ENCODE assay signal across 14 mouse cellular contexts in the genomic region with DNA sequence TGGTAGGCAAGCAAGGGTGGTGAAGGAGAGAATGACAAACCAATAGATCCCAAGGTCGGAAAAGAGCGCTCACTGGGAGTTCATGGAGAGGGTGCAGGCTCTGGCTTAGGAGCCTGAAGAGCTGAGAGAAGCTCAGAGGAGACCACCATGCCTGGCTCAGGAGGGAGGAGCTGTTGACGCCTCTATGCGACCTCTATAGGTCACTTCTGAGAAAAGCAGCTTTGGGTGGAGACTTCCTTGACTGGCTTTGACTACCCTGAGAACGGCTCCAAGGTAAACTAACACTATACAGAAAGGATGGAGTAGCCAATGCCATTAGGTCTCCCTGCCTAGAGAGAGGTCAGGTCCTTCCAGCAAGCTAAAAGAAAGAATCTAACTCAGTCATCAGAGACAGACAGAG.
A peak's percentile ranks its signal among the peaks of the same experiment; 100 is the strongest.
DNase-seq lines count a peak whose midpoint lies in the region; ATAC-seq and TF ChIP-seq lines count a peak whose summit lies in the region.
"Had no signal": no experiment of that assay in that cellular context is flagged by ENCODE, and none has a peak within 500 bp of the region (broad histone marks: within the 10 kb centered on the region; RNA-seq: fewer than 3 reads in every experiment).

No protein-coding gene starts in this region.

- no peak for TF ChIP-seq POLR2A in lung, adult 2 months (IDR thresholded peaks at IDR 0.05; ENCODE audit: borderline replicate concordance, extremely low read depth, low read depth, low read length)

- no peak overlapping the region for H3K4me3 ChIP-seq in lung, adult 2 months (replicated peaks; ENCODE audit: extremely low read depth, low read depth, low read length)
- no peak overlapping the region for H3K4me3 ChIP-seq in stomach, postnatal 0 days (ENCODE audit: low read depth, low read length)
- H3K4me3 ChIP-seq: limb, embryonic 12.5 days; neural tube, embryonic 15.5 days had no signal

- peak; percentile 18 for DNase-seq in CD4-positive, CD25-positive, alpha-beta regulatory T cell, adult 2 months (ENCODE audit: low read depth, low spot score)
- no peak for DNase-seq in lung, adult 2 months
- DNase-seq in lung, postnatal 14 days = no peak
- DNase-seq in embryo, embryonic 11 days = peak; percentile 58
- no peak for DNase-seq in stomach, postnatal 0 days (ENCODE audit: low spot score)
- DNase-seq in adrenal gland, adult (ENCODE audit: inconsistent age in 2 of 2, low spot score in 1 of 2) = no peak
- no peak for DNase-seq in right cerebral cortex, postnatal 25 days
- DNase-seq: gastrocnemius, postnatal 10 days; heart, postnatal 14 days; kidney, postnatal 36 days had no signal

- H3K27ac ChIP-seq in stomach, postnatal 0 days (replicated peaks) = no peak overlapping the region
- H3K27ac ChIP-seq: limb, embryonic 12.5 days; neural tube, embryonic 15.5 days had no signal

- no peak for ATAC-seq in CD4-positive, CD25-positive, alpha-beta regulatory T cell, adult 4 months
- no peak for ATAC-seq in stomach, postnatal 0 days (ENCODE audit: low FRiP score, low TSS enrichment)

- no peak overlapping the region for H3K9ac ChIP-seq in stomach, postnatal 0 days (ENCODE audit: low read length)
- H3K9ac ChIP-seq: limb, embryonic 12.5 days; neural tube, embryonic 15.5 days had no signal

- no peaks in the 10 kb centered on the region for H3K4me1 ChIP-seq in lung, adult 2 months (ENCODE audit: control insufficient read depth, insufficient read depth, low read length)
- H3K4me1 ChIP-seq in stomach, postnatal 0 days (replicated peaks; ENCODE audit: control insufficient read depth, insufficient read depth) = no peaks in the 10 kb centered on the region

- no peaks in the 10 kb centered on the region for H3K9me3 ChIP-seq in stomach, postnatal 0 days (ENCODE audit: control insufficient read depth, low read length)
- H3K9me3 ChIP-seq: limb, embryonic 12.5 days; neural tube, embryonic 15.5 days had no signal

- TF ChIP-seq EP300 in stomach, postnatal 0 days (optimal IDR thresholded peaks at IDR 0.05) = no peak

- 37% methylated on average over 5 of the region's 5 CpGs for WGBS in lung, adult 2 months
- WGBS in stomach, postnatal 0 days = 39% methylated on average over 5 of the region's 5 CpGs

- H3K4me2 ChIP-seq in stomach, postnatal 0 days (replicated peaks; ENCODE audit: low read depth) = no peak overlapping the region
- H3K4me2 ChIP-seq: limb, embryonic 12.5 days; midbrain, embryonic 11.5 days; neural tube, embryonic 15.5 days had no signal

- H3K27me3 ChIP-seq in stomach, postnatal 0 days (ENCODE audit: control insufficient read depth, insufficient read depth, low read length) = no peaks in the 10 kb centered on the region
- H3K27me3 ChIP-seq: neural tube, embryonic 15.5 days had no signal

- no peaks in the 10 kb centered on the region for H3K36me3 ChIP-seq in stomach, postnatal 0 days (ENCODE audit: control insufficient read depth, insufficient read depth, low read length)
- H3K36me3 ChIP-seq: limb, embryonic 12.5 days; neural tube, embryonic 15.5 days had no signal

- peak; percentile 26; the same call in 1 of the 2 replicates for TF ChIP-seq CTCF in lung, adult 2 months (IDR thresholded peaks at IDR 0.05; ENCODE audit: insufficient read depth, low read length)
- peak; percentile 49 for TF ChIP-seq CTCF in stomach, postnatal 0 days (IDR thresholded peaks at IDR 0.05; ENCODE audit: low read depth)

Comparison
In these comparisons a context has a peak if more than half of its experiments do, and no peak if none do; other contexts are left out.
1. DNase-seq: peak in CD4-positive, CD25-positive, alpha-beta regulatory T cell, adult 2 months (single experiment) and embryo, embryonic 11 days (single experiment); none in lung, adult 2 months (single experiment), lung, postnatal 14 days (single experiment), stomach, postnatal 0 days (single experiment), adrenal gland, adult (0 of 2) and right cerebral cortex, postnatal 25 days (single experiment).